8 mouse cellular contexts compared by ENCODE assay signal in the genomic region with DNA sequence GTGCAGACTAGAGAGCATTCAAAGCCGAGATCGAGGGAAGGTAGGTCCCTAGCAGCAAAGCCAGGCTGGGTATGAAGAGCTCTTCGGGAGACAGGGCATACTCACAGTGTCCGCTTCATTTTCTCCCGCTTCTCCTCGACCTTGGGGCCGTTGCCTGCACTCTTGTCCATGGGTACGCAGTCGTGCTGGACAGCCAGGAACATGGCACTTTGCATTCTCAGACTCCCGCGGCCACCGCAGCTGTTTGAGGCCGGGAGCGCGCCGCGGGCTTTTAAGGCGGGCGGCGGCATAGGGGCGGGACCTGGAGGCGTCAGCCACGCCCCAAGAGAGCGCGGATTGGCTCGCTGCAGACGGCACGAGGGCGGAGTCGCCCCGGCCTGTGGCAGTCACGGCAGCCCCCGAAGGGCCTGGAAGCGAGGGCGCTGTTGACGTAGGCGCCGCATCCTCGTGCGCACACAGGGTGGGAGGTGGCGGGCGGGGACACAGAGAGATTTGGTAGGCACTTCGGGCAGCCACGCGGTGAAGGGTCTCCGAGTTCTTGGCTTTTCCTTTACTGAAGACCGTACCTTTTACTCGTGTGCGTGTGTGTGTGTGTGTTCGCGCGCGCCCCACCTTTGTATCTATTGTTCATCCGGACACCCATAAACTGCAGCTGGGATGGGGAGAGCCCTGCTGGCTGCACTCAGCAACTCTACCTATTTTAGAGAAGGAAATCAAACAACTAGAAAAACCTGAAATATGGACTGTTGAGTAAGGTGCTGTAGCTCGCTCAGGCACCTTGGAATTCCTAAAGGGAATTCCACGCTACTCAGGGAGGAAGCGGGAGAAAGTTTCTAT. TPM values are rescaled to one million over a fixed set of nuclear protein-coding genes. Genes with fewer than 3 reads are reported as not detected.
A peak's percentile ranks its signal among the peaks of the same experiment; 100 is the strongest.
DNase-seq lines count a peak whose midpoint lies in the region; ATAC-seq and TF ChIP-seq lines count a peak whose summit lies in the region.

A gene (minus strand): TSS at position 258 of the 837 bp plus-strand sequence.

- H3K27ac ChIP-seq in cerebellum, adult 2 months (ENCODE audit: insufficient read depth, low read length) = peak within 1 kb of the TSS; percentile 72
- H3K27ac ChIP-seq in hindbrain, embryonic 10.5 days = peak within 1 kb of the TSS; percentile 89
- H3K27ac ChIP-seq in lung, postnatal 0 days (ENCODE audit: low read length) = peak within 1 kb of the TSS; percentile 73

- peak within 1 kb of the TSS; percentile 82 for H3K4me2 ChIP-seq in lung, postnatal 0 days (replicated peaks; ENCODE audit: low read depth, low read length)

- no peaks in the 10 kb centered on the region for H3K36me3 ChIP-seq in G1E (replicated peaks)
- H3K36me3 ChIP-seq in hindbrain, embryonic 10.5 days = peaks cover 22% of the 10 kb centered on the region
- H3K36me3 ChIP-seq in lung, postnatal 0 days (ENCODE audit: insufficient read depth, low read length) = no peaks in the 10 kb centered on the region

- H3K9ac ChIP-seq in lung, postnatal 0 days (replicated peaks; ENCODE audit: low read depth) = peak within 1 kb of the TSS; percentile 70

- no peak for DNase-seq in G1E (ENCODE audit: low spot score)
- DNase-seq in cerebellum, adult 2 months = peak; percentile 97 to 98
- DNase-seq in forelimb bud, embryonic 11.5 days (ENCODE audit: low read depth, low spot score) = peak; percentile 94
- DNase-seq in hindbrain, embryonic 10.5 days (ENCODE audit: low spot score) = peak; percentile 96
- DNase-seq in layer of hippocampus, adult 9-11 months = peak; percentile 97
- DNase-seq in lung, postnatal 0 days (ENCODE audit: low spot score) = peak; percentile 95
- peak; percentile 97 for DNase-seq in ovary, postnatal 14 days (ENCODE audit: low spot score)
- peak; percentile 96 for DNase-seq in thymus, postnatal 14 days

- no peak for TF ChIP-seq CTCF in G1E (IDR thresholded peaks at IDR 0.05; ENCODE audit: low read depth, low read length)
- no peak for TF ChIP-seq CTCF in cerebellum, adult 2 months (IDR thresholded peaks at IDR 0.05; ENCODE audit: borderline replicate concordance, insufficient read depth, low read depth, low read length)
- 0 out of 2 replicates have a peak, but pooled peaks have one; percentile 10 for TF ChIP-seq CTCF in lung, postnatal 0 days (IDR thresholded peaks at IDR 0.05)

- H3K4me3 ChIP-seq in G1E (ENCODE audit: low read depth, low read length) = 0 out of 2 replicates have a peak within 1 kb of the TSS, but pooled peaks have one; percentile 11
- peak within 1 kb of the TSS; percentile 92 for H3K4me3 ChIP-seq in cerebellum, adult 2 months (replicated peaks; ENCODE audit: insufficient read depth, low read depth, low read length)
- peak within 1 kb of the TSS; percentile 57 for H3K4me3 ChIP-seq in hindbrain, embryonic 10.5 days
- peak within 1 kb of the TSS; percentile 78 for H3K4me3 ChIP-seq in lung, postnatal 0 days (ENCODE audit: low read depth, low read length)

- H3K27me3 ChIP-seq in G1E (ENCODE audit: insufficient read depth, low read length) = no peaks in the 10 kb centered on the region; the same call in 1 of the 2 replicates
- no peaks in the 10 kb centered on the region for H3K27me3 ChIP-seq in cerebellum, adult 2 months (ENCODE audit: control insufficient read depth, insufficient read depth, low read length)
- no peaks in the 10 kb centered on the region for H3K27me3 ChIP-seq in hindbrain, embryonic 10.5 days (ENCODE audit: insufficient read depth, poor library complexity, severe bottlenecking)
- no peaks in the 10 kb centered on the region for H3K27me3 ChIP-seq in lung, postnatal 0 days (replicated peaks; ENCODE audit: insufficient read depth, low read length)

- under 1% methylated on average over 57 of the region's 57 CpGs for WGBS in cerebellum, adult 2 months
- WGBS in hindbrain, embryonic 10.5 days = under 1% methylated on average over 57 of the region's 57 CpGs
- WGBS in lung, postnatal 0 days = under 1% methylated on average over 56 of the region's 57 CpGs

- H3K9me3 ChIP-seq in G1E (replicated peaks) = peaks cover 6% of the 10 kb centered on the region
- H3K9me3 ChIP-seq in hindbrain, embryonic 10.5 days = no peaks in the 10 kb centered on the region
- no peaks in the 10 kb centered on the region for H3K9me3 ChIP-seq in lung, postnatal 0 days (ENCODE audit: low read length)

- peak; percentile 37 for TF ChIP-seq EP300 in lung, postnatal 0 days (IDR thresholded peaks at IDR 0.05)

- peak; percentile 99 for TF ChIP-seq POLR2A in cerebellum, adult 2 months (IDR thresholded peaks at IDR 0.05; ENCODE audit: borderline replicate concordance, insufficient read depth, low read length)

- no peak for ATAC-seq in G1E (ENCODE audit: extremely low read depth, insufficient number of reproducible peaks, low FRiP score, poor library complexity, severe bottlenecking)
- ATAC-seq in lung, postnatal 0 days = peak; percentile 99

- peaks cover 9% of the 10 kb centered on the region for H3K4me1 ChIP-seq in G1E (ENCODE audit: insufficient read depth, low read depth, low read length)
- H3K4me1 ChIP-seq in cerebellum, adult 2 months (ENCODE audit: control insufficient read depth, insufficient read depth, low read length) = no peaks in the 10 kb centered on the region
- H3K4me1 ChIP-seq in hindbrain, embryonic 10.5 days (replicated peaks) = peaks cover 39% of the 10 kb centered on the region
- 0 out of 2 replicates have a peak, but pooled peaks cover 5% of the 10 kb centered on the region for H3K4me1 ChIP-seq in lung, postnatal 0 days (ENCODE audit: insufficient read depth, low read depth, low read length)

RNA-seq across cellular contexts. Expression of the gene that starts here (rescaled TPM):
- not detected in 2 replicates for total RNA-seq in G1E (2014; fragmentation: Nextera tagmentation)
- 0.64 and 0.66 TPM in 2 replicates for total RNA-seq in G1E (2017)
- polyA plus RNA-seq in G1E (2012) = 0.02 and 0.11 TPM in 2 replicates
- polyA plus RNA-seq in cerebellum, adult 2 months (2012; rRNA removed) = 18.3 and 20.4 TPM in 2 replicates
- polyA plus RNA-seq in hindbrain, embryonic 10.5 days (2016; fragmentation: Nextera tagmentation; extraction: Ambion mirVana) = 44.8 and 50.3 TPM in 2 replicates
- polyA plus RNA-seq in lung, postnatal 0 days (2015; fragmentation: Nextera tagmentation; extraction: Ambion mirVana) = 134 and 142 TPM in 2 replicates

Comparison
In these comparisons a context has a peak if more than half of its experiments do, and no peak if none do; other contexts are left out.
1. RNA of the gene that starts here (polyA plus RNA-seq): 134 to 142 TPM in lung, postnatal 0 days, 44.8 to 50.3 TPM in hindbrain, embryonic 10.5 days and 18.3 to 20.4 TPM in cerebellum, adult 2 months; 0.02 to 0.11 TPM in G1E; every median in the first group is over 10 times any median in the second.
2. H3K4me3 ChIP-seq: peak in every context shown above with its lines; median percentile 92 in cerebellum, adult 2 months; 78 in lung, postnatal 0 days; 57 in hindbrain, embryonic 10.5 days; 11 in G1E.
3. Peak in every context shown above with its lines, with median percentiles within 50 percentile points of each other: H3K27ac ChIP-seq.